Comparison of ENCODE assay signal across 20 mouse cellular contexts in the genomic region with DNA sequence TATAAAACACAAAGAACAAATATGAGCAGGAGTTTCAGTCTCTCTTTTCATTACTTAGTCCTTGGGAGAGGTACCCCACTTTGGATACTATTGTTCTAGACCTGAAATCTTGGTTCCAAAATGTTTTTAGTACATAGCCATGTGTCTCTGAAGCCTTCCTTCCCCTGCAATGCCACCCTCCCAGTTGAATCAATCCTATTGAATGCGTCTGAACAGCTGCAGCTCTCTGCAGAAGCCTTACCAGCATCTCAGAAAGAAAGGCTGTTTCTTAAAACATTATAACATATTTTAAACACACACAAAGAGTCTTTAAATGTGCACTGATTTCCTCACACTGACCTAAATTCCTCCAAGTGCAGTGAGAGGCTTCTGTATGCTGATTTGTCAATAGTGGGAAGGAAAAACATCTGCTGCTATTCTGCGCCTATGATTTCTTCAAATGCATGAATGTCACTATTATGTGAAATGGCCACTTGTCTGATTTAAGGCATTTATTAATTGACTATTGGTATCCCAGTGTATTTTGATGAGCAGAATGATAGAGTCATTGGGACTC.
DNase-seq lines count a peak whose midpoint lies in the region; ATAC-seq lines count a peak whose summit lies in the region.
"Had no signal": no experiment of that assay in that cellular context is flagged by ENCODE, and none has a peak within 500 bp of the region (broad histone marks: within the 10 kb centered on the region; RNA-seq: fewer than 3 reads in every experiment).

No protein-coding gene starts in this region.

- H3K27me3 ChIP-seq in forebrain, embryonic 14.5 days (replicated peaks; ENCODE audit: control insufficient read depth, insufficient read depth, low read length), result no peaks in the 10 kb centered on the region
- H3K27me3 ChIP-seq in forebrain, embryonic 11.5 days (ENCODE audit: control insufficient read depth, insufficient read depth, low read length), result no peaks in the 10 kb centered on the region
- no peaks in the 10 kb centered on the region for H3K27me3 ChIP-seq in forebrain, embryonic 16.5 days (replicated peaks; ENCODE audit: control insufficient read depth, insufficient read depth, low read length)
- H3K27me3 ChIP-seq: embryonic facial prominence, embryonic 12.5 days; heart, embryonic 12.5 days; hindbrain, embryonic 15.5 days had no signal

- no peak overlapping the region for H3K4me3 ChIP-seq in forebrain, embryonic 14.5 days (ENCODE audit: low read depth, low read length)
- H3K4me3 ChIP-seq in forebrain, embryonic 11.5 days (ENCODE audit: low read depth, low read length), result no peak overlapping the region
- no peak overlapping the region for H3K4me3 ChIP-seq in forebrain, embryonic 16.5 days (replicated peaks; ENCODE audit: low read length)
- H3K4me3 ChIP-seq: embryonic facial prominence, embryonic 12.5 days; heart, adult 2 months; heart, embryonic 12.5 days; hindbrain, embryonic 15.5 days had no signal

- H3K4me1 ChIP-seq in forebrain, embryonic 14.5 days (ENCODE audit: control insufficient read depth, insufficient read depth, low read length), result no peaks in the 10 kb centered on the region
- no peaks in the 10 kb centered on the region for H3K4me1 ChIP-seq in forebrain, embryonic 11.5 days (replicated peaks; ENCODE audit: control insufficient read depth, insufficient read depth, low read length)
- no peaks in the 10 kb centered on the region for H3K4me1 ChIP-seq in forebrain, embryonic 16.5 days (replicated peaks; ENCODE audit: control insufficient read depth, insufficient read depth, low read length)
- H3K4me1 ChIP-seq: embryonic facial prominence, embryonic 12.5 days; hindbrain, embryonic 15.5 days had no signal

- no peaks in the 10 kb centered on the region for H3K36me3 ChIP-seq in forebrain, embryonic 14.5 days (ENCODE audit: control insufficient read depth, insufficient read depth, low read length)
- no peaks in the 10 kb centered on the region for H3K36me3 ChIP-seq in forebrain, embryonic 11.5 days (ENCODE audit: control insufficient read depth, insufficient read depth, low read length)
- no peaks in the 10 kb centered on the region for H3K36me3 ChIP-seq in forebrain, embryonic 16.5 days (ENCODE audit: control insufficient read depth, insufficient read depth)
- H3K36me3 ChIP-seq: embryonic facial prominence, embryonic 12.5 days; heart, embryonic 12.5 days; hindbrain, embryonic 15.5 days had no signal

- H3K27ac ChIP-seq in forebrain, embryonic 14.5 days (ENCODE audit: low read depth, low read length), result no peak overlapping the region
- no peak overlapping the region for H3K27ac ChIP-seq in forebrain, embryonic 11.5 days (ENCODE audit: low read depth, low read length)
- no peak overlapping the region for H3K27ac ChIP-seq in forebrain, embryonic 16.5 days (ENCODE audit: low read length)
- H3K27ac ChIP-seq: embryonic facial prominence, embryonic 12.5 days; heart, adult 2 months; hindbrain, embryonic 15.5 days had no signal

- peak; percentile 67 for ATAC-seq in forebrain, embryonic 14.5 days
- ATAC-seq in forebrain, embryonic 11.5 days (replicated peaks; ENCODE audit: low FRiP score), result no peak
- ATAC-seq in forebrain, embryonic 16.5 days, result peak; percentile 68
- ATAC-seq: activated CD4-positive, CD25-positive, alpha-beta regulatory T cell, adult 4 months; intestine, embryonic 16.5 days; Patski had no signal

- 67% methylated on average over 2 of the region's 2 CpGs for WGBS in forebrain, embryonic 14.5 days
- WGBS in forebrain, embryonic 11.5 days, result 88% methylated on average over 2 of the region's 2 CpGs
- WGBS in forebrain, embryonic 16.5 days, result 68% methylated on average over 2 of the region's 2 CpGs

- no peaks in the 10 kb centered on the region for H3K9me3 ChIP-seq in forebrain, embryonic 14.5 days (replicated peaks; ENCODE audit: control insufficient read depth, low read length)
- H3K9me3 ChIP-seq in forebrain, embryonic 11.5 days (ENCODE audit: control insufficient read depth, low read length), result no peaks in the 10 kb centered on the region
- H3K9me3 ChIP-seq in forebrain, embryonic 16.5 days (ENCODE audit: control insufficient read depth, low read length), result no peaks in the 10 kb centered on the region
- H3K9me3 ChIP-seq: embryonic facial prominence, embryonic 12.5 days; heart, embryonic 12.5 days; hindbrain, embryonic 15.5 days had no signal

- peak; percentile 49 for DNase-seq in forebrain, embryonic 14.5 days (ENCODE audit: low spot score)
- DNase-seq in forebrain, embryonic 11.5 days (ENCODE audit: low spot score), result no peak
- peak; percentile 0 to 7 for DNase-seq in left cerebral cortex, adult 9 months (ENCODE audit: low spot score in 2 of 2)
- no peak for DNase-seq in left cerebral cortex, adult 18-20 months (ENCODE audit: low spot score in 2 of 2)
- peak; percentile 23 for DNase-seq in telencephalon, adult 2 months (ENCODE audit: low read depth, low spot score)
- no peak for DNase-seq in layer of hippocampus, postnatal 10 days (ENCODE audit: low spot score in 2 of 2)
- DNase-seq in layer of hippocampus, adult 8-10 months (ENCODE audit: low spot score in 2 of 2), result no peak
- DNase-seq: adrenal gland, postnatal 14 days; cerebellum, adult 2 months; cerebellum, postnatal 25 days; gastrocnemius, postnatal 14 days; heart, adult 2 months; heart, postnatal 36 days had no signal

- H3K9ac ChIP-seq in forebrain, embryonic 14.5 days (ENCODE audit: low read length), result no peak overlapping the region
- no peak overlapping the region for H3K9ac ChIP-seq in forebrain, embryonic 11.5 days (ENCODE audit: low read length)
- no peak overlapping the region for H3K9ac ChIP-seq in forebrain, embryonic 16.5 days (replicated peaks; ENCODE audit: low read depth, low read length)
- H3K9ac ChIP-seq: embryonic facial prominence, embryonic 12.5 days; heart, embryonic 12.5 days; hindbrain, embryonic 15.5 days had no signal

- H3K4me2 ChIP-seq in forebrain, embryonic 14.5 days (ENCODE audit: low read length), result no peak overlapping the region
- no peak overlapping the region for H3K4me2 ChIP-seq in forebrain, embryonic 11.5 days (ENCODE audit: low read depth, low read length, severe bottlenecking)
- no peak overlapping the region for H3K4me2 ChIP-seq in forebrain, embryonic 16.5 days (ENCODE audit: low read length)
- H3K4me2 ChIP-seq: embryonic facial prominence, embryonic 12.5 days; heart, embryonic 12.5 days; hindbrain, embryonic 15.5 days had no signal

Comparison
In these comparisons a context has a peak if more than half of its experiments do, and no peak if none do; other contexts are left out.
1. DNase-seq: peak in forebrain, embryonic 14.5 days (single experiment), left cerebral cortex, adult 9 months (2 of 2) and telencephalon, adult 2 months (single experiment); none in forebrain, embryonic 11.5 days (single experiment), left cerebral cortex, adult 18-20 months (0 of 2), layer of hippocampus, postnatal 10 days (0 of 2) and layer of hippocampus, adult 8-10 months (0 of 2).